Mouse (Mus musculus) layer of hippocampus, postnatal 36 days (tissue): ENCODE measurements around the gene Itpk1. TPM values are rescaled to one million over a fixed set of nuclear protein-coding genes. Genes with fewer than 3 reads are reported as not detected.

ENCODE experiments used
- DNase-seq, 2 experiments: peaks; one replicate each; pipeline ENCODE4 v3.0.0; 2022
- total RNA-seq, 2 experiments: library from RNA; stranded (reverse); gene quantifications; 2 replicates each; pipeline ENCODE4 v1.2.3; 2021

Itpk1 gene
- total RNA-seq, 2 experiments from 2014 or later: 64.3 to 64.8 TPM

DNA sequence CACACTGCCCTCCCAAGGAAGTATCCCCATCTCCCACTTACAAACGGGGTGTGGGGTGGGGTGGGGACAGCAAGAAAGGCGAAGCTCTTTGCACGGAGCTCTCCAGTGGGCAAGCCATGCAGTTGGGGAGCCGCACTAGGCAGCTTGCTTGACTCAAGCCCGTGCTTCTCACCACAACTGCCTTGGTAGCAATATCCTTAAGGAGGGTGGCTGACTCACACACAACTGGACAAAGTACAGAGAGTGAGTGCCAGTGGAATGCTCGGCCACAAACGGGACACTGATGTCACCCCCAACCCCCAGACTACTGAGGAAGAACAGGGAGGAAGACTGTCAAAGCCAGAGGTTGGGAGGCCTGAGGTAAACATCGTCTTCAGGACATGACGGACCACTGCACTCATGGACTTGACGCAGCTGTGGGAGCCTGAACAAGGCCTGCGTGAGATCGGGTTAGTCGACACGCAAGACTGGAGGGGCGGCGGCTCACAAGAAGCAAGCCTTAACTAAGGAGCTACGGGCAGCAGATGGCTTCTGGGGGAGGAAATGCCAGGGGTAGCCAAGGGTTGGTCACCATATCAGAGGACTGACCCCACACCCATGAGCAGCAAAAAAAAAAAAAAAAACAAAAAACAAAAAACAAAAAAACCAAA is 113.9 kb downstream of the Itpk1 start:
- DNase-seq: no peak

DNA sequence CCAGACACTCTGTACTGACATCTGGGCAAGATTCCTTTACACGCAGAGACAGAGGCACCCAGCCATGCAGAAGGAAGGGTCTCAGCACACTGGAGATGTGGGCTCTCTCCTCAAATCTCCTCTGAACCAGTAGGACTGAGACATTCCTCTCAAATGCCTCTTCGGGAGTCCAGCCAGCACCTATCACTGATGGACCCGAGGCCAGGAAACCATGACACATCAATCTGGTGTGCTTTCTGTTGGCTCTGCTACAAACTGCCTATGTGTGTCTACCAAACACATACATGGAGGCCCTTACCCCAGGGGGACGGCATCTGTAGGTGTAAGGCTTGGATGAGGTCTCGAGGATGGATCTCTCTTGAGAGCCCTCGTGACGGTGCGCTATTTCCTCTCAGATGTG is 117.6 kb downstream of the Itpk1 start:
- no peak for DNase-seq

DNA sequence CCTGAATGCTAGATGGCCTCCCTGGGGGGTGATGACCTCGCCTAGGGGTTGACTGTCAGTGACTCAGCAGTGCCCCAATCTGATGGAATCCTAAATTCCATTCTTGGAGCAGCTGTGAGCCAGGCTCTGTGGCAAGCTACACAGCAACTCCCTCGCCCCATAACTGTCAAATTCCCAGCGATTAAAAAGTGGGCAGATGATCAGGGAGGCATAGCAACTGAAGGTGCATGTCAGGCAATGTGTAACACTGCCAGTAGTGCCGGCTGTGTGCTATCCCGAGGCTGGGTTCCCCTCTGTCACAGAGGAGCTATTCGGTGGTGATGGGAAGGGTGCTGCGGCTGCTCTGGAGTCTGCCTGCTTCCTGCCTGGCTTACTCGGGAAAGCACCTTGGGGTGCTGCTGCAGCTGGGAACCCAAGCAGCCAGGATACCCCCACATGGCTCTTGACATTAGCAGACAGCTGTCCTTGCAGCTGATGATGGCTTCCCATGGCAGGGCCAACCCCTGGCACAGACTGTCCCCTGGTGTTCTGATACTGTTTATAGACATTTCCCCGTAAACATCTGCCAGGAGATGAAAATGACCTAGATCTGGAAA is 118.3 kb downstream of the Itpk1 start:
- DNase-seq: peak; percentile 38 to 55

DNA sequence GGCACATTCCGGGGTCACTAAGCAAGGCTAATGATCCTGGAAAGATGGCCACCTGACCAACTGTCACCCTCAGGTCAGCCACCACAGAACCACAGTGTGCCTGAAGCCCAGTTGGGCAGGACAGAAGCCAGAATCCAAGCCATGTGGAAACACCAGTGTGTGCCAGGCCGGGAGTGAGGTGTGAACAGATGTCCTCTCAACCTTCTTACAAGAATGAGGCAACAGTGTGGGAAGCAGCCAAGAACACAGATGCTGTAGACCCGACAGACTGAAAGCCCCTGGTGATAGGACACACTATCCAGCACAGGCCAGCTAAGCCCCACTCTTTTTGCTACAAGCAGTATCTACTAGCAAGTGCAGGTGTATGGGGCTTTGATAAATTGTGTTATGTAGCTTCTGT is 119.3 kb downstream of the Itpk1 start:
- no peak for DNase-seq

DNA sequence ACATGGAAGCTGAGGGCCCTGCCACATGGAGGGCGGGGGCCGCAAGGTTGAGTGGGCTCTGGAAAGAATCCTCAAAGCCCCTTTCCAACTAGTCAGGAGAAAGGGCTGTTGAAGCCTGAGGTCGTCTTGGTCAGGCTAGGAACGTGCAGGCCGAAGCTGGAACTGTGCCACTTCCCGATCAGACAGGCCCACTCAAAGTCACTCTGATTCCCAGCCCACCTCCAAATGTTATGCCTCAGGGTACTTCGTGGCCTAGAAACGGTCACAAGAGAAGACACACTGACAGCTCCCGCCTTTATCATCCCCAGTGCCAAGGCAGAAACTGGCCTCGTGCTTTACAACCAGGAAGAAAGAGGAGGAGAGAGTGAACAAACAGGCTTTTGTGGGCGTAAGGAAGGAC is 122.3 kb downstream of the Itpk1 start:
- no peak for DNase-seq

DNA sequence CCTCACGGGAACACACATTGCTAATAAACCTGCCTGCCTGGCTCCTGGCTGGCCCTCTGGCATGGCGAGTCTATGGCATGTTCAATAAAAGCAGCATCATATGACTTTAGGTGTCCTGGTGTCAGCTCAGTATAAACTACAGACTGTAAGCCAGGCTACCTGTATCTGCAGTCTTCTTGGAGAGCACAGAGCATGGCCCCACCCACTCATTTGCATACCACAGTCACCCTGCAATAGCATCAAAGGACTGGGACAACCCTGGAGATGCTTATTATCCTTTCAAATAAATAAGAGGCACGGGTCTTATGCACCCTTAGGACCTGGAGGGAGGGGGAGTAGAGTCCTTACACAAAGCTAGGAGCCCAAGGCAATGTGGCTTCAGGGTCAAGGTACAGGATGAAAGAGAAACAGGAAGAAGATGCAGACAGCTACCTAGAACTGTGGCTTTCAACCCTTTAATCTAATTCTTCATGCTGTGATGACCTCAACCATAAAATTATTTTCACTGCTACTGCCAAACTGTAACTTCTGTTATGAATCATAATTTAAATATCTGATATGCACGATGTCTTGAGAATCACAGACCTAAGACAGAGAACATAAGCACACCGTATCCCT is 123.0 kb downstream of the Itpk1 start:
- DNase-seq: no peak

DNA sequence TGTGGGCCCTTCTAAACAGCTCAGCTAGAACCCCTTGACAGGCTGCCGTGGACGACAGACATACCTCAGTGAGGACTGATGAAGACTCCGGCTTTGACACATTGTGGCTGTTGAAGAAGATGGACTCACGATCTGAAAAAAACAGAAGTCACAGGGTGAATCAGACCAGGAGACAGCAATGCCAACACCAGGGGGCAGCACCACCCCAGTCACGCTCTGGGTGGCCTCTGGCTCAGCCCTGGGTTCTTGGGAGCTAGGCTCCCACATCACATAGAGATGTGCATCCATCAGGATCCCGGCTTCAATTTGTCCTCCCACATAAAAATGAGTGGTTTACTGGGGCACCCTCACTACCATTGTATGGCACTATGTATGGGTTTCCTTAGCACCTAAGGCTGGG is 125.7 kb downstream of the Itpk1 start:
- DNase-seq: peak; percentile 78 to 79

DNA sequence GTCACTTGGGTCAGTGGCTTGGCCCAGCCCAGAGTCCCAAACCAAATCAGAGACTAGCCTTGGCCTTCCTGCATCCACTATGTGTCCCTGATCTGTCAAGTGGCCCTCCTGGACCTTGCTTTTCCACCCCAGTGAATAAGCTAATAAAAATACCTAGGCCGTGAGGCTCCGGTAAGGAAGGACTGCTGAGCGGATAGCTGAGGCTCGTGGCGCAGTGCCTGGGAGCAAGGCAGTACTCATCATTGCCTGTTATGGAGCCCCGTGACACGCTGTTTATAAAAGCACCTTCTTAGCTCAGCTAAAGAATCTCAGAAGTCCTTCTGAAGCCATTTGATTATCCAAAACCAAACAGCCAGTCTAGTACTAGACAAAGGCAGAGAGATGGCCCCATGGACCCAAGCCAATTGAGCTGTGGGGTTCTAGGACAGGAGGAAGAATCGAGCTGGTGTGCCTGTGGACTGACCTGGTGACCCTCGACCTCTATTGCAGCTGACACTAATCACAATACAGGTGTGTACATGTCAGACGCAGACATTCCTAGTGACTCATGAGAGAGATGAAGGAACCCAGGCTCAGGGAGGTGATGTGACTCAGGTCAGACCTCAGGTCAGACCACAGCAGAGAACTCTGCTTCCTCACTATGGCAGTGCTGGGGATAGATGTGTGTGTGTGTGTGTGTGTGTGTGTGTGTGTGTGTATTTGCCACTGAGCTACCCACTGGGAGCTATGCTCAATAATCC is 127.9 kb downstream of the Itpk1 start:
- DNase-seq: no peak

DNA sequence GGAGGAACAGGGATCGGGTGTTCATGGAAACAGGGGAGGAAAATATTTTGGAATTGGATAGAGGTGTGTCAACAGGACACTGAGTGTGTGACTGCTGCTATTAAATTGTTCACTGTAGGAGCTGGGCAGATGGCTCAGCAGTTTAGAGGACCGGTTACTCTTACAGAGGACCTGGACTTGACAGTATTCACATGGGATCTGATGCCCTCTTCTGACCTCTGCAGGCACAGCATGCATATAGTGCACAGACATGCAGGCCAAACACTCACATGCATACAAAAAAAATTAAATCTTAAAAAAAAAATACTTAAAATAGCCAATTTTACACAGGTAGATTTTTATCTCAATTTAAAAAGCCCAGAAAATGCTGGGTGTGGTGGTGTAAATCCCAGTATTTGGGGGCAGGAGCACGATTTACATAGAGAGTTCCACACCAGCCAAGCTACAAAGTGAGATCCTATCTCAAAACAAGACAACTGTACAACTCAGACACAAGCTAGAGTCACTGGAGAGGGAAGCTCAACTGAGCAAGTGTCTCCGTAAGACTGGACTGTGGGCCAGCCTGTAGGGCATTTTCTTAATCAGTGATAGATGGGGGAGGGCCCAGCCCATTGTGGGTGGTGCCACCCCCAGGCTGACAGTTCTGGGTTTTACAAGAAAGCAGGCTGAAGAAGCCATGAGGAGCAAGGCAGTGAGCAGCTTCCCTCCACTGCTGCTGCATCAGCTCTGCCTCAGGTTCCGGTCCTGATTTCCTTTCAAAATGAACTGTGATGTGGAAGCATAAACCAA is 129.0 kb downstream of the Itpk1 start:
- no peak for DNase-seq

DNA sequence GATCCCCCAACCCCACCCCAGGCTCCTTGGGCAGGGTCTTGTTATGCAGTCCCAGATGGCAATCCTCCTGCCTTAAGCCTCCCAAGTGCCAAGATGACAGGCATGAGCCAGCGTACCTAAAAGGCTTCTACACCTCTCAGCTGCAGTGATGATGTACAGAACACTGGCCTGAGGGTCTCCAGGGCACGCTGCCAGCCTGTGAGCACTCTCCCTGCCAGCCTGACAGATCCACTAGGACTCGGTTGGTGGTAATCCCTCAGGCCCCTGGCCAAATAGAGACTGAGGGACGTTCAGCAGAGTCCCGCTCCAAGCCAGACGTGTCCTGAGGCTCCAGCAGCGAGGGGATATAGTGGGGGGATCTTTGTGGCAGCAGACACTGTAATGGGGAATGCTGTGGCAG is 131.7 kb downstream of the Itpk1 start:
- DNase-seq: no peak

DNA sequence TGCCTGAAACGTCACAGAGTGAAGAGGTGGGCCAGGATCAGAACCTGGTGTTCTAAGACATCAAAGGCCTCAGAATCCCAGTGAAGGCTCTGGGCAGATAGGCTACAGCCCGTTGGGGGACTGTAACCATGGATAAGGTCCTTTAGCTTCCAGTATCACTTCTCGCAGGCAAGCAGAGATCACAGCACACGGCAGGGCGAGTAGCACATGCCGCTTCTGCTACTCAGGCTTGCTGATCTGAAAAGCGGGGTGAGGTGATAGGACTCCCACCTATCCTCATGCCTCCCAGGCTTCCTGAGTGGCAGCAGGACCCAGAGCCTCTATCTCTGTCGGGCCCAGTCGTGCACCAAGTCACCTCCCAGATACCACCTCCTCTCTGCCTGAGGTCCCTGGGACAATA is 133.1 kb downstream of the Itpk1 start:
- DNase-seq: no peak

DNA sequence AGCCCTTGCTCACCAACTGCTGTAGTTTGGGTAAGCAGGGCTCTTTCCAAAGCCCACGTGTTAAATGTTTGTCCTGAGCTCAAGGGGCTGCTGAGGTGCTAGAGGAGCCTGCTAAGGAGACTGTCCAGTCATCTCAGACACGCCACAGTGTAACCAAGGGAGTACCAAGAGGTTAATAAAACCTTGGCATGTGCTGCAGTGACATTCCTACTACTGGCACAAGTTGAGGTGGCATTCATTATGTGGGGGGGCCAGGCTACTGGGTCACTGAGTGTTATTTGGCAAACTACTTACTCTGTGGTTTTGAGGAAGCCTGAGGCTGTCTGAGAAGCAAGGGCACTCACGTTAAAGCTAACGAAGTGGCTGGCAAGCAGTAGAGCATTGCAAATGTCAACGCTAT is 134.0 kb downstream of the Itpk1 start:
- DNase-seq: no peak

DNA sequence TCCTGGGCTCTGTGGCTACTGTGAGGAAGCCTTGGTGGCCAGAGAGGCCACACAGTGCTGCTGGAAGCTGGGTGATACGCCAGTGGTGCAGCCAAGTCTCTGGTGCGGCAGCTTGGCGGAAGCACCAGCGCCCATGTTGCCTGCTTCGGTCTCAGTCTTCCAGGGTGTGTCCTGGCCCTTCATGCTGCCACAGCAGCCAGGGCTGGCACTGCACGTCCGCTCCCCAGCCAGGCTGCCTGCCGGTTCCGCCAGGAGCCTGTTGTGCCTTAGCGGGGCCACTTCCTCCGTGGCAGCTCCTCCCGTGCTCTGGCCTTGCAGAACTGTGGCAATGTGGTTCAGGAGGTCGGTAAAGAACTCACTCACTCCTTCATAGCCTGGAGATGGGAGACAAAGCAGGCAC is 134.6 kb downstream of the Itpk1 start:
- DNase-seq: no peak

DNA sequence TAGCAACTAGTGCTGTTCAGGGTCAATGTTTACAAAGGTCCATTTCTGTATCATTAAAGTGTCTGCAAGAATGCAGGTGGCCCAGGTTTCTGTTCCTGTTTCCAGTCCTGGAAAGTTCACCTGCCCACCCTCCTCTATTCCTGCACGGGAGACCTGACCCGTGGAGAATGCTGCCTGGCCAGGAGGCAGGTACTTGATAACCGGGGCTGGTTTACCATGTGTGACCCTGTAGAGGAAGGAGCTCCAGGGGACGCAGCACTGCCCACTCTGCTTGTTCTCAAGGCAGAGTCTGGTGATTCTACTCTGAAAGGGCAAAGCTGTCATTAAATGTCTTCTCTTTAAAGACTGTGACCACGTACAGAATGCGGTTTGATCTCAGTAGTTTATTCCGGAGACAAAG is 136.5 kb downstream of the Itpk1 start:
- no peak for DNase-seq

DNA sequence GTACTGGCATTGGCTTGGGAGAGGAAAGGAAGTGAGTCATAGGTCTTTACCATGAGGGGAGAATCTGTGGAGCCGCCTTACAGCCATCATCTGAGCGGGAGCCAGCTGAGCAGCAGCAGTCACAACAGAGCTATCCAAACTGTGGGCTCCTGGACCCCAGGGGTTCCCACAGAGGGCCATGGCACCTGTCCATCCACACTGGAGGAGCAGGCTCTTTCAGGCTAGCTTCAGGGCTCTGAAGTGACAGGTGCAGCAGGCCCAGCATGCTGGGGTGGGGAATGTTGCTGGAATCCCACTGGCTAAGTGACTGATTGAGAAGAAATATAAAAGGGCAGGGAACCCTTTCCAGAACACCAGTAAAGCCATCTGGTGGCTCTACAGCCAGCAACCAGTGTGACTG is 137.8 kb downstream of the Itpk1 start:
- DNase-seq: no peak

DNA sequence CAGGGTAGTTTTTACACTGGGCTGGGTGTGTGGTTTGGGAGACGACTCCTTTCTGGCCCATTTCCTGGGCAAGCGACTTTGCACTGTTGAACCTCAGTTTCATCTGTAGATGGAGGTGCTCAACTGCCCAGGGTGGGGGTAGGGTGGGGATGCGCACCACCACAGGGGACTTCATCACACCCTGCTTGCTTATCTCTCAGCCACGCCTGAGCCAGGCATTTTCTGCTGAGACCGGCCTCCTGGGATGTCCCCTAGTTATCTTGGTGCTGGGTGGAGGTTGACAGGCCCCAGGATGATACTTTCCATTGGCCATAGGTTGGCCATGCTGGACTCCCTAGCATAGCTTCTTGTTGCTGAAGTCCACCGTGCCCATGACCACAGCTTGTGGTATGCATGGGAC is 139.6 kb downstream of the Itpk1 start:
- no peak for DNase-seq

DNA sequence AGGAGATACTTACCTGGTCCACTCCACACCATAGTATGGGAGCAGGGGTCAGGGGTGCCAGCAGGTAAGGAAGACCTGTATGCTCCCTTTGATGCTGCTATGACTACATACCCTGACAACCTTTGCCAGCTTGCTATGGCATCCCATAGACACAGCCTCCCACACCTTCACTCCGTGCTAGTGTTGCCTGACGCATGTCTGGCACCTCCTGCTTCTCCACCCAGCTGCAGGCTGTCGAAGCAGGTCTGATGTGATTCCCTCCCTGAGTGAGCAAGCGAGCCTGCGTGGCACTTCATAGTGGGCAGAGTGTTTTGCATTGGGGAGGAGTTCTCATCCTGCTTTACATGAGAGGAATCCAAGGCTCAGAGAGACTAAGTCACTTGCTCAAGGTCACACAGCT is 147.4 kb downstream of the Itpk1 start:
- DNase-seq: no peak

DNA sequence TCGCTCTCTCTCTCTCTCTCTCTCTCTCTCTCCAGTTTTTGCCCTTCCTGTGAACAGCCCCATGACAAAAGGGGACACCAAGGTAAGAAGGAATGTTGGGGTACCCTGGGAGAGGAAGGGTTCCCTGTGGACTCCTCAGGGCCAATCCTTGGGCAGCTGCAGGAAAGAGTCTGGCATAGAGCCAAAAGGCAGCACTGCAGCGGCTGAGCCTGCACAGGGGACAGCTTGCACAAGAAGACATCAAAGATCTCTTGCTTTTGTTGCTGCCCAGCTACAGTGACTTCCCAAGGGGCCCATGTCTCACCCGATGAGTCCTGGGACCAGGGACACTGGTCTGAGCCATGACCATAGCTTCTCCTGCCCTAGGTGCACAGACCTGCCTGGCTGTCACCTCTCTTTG is 148.9 kb downstream of the Itpk1 start:
- no peak for DNase-seq

DNA sequence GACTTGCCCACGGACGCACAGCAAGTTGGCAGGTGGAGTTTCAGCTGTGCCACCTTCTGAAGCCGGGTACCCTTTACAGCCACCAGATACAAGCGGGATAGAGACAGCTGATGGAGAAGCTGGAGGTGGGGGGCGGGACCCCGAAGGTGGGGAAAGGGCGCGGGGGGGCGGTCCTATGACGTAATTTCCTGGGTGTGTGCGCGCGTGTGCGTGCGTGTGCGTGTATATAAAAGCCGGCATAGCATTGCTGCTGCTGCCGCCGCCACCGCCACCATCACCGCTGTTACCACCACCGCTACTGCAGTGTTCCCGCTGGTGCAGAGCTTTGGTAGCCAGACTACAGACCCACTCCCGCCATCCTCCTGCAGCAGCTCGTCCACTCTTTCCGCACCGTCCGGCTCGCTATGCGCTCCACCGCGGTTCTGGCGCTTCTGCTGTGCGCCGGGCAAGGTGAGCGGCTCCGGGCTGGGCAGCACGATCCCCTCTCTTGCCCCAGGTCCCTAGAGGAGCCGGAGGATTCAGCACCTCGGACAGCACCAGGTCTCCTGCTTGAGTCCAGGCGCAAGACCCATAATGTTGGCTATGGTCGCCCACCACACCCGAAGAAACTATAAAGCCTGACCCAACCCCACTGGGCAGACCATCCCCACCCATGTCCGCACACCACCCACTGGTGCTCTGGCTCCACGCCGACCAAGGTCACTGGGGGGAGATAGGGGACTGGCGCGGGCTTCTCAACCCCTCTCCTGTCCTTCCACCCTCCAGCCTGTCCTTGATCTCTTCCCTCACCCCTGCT is 149.8 kb downstream of the Itpk1 start, which contains the start of gene Chga:
TSS of gene Chga (plus strand) at position 249 of the 796 bp plus-strand sequence.
- peak; percentile 80 to 84 for DNase-seq

DNA sequence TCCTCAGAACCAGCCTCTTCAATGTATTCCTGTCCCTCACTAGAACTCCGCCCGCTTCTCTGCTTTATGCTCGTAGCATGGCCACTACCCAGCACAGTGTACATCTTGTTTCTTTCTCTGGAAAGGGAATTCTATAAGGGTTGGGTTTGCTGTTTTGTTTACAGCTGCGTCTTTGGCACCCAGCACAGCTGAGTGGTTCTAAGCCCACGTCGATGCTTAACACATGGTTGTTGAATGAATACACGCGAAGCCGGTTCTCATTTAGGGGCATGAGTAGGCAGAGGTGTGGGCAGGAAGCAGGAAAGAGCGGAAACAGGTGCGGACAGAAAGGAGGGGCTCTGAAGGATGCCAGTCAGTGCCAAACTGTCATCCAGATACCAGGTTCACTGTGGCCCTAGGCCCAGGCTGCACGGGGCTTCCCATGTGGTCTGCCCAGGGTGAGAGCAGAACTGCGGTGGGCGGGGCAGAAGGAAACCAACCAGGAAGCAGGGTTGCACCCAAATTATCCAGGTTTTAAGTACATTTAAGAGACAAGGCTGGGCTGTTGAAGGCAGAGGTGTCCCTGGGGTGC is 150.9 kb downstream of the Itpk1 start:
- DNase-seq: no peak

DNA sequence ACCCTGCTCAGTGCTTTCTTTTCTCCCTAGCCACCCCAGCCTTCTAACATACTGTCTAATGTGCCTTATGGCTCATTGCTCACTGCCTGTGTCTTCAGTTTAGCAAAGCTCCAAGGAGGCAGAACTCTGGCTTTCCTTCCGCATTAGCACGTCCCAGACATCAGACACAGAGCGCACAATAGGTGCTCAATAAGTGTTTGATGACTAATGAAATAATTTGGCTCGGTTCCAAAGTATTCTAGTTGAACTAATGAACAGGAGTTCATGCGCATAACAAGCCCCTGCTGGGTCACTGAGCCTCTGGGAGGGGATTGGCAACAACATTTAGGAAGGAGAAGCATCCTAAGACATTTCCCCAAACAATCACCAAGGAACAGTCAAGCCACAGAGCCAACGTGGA is 152.7 kb downstream of the Itpk1 start:
- no peak for DNase-seq
